Mouse (Mus musculus): Measurements from ENCODE around the gene Cit.

The Cit gene

DNA sequence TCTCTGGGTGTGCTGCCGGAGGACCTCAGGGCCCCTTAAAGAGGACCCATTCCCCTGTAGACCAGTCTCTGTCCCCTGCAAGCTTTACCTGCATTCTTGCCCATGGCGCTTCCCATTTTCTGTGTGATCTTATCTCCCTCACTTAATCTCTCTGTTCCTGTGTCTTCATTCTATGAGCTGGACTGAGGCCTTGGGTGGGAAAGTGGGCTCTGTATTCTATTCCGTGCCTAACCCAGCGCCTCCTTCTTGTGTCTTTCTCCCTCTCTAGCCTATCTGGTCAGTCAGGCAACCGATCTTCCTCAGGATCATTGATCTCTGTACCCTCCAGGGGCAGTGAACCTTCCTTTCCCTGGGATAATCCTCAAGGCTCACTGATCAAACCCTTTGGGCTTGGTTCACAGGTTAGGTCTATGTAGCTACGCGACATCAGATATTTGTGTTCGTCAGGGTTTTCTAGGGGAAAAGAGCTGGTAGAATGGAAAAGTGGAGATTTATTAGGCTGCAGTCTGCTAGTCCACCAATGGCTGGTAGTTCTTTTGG lies 627 bp downstream of the Cit start:
- CTCF ChIA-PET, result interaction anchor here in 1 of 4 experiments (0.6 kb wide), 1 partner anchor 676 kb away, joined by 3 read pairs; no protein-coding TSS in a partner anchor
- POLR2A ChIA-PET, result interaction anchor here in 2 of 4 experiments (0.9 to 1.9 kb wide), 5 partner anchors 8 to 162 kb away, joined by 3 to 7 read pairs (median 3); no protein-coding TSS in a partner anchor

DNA sequence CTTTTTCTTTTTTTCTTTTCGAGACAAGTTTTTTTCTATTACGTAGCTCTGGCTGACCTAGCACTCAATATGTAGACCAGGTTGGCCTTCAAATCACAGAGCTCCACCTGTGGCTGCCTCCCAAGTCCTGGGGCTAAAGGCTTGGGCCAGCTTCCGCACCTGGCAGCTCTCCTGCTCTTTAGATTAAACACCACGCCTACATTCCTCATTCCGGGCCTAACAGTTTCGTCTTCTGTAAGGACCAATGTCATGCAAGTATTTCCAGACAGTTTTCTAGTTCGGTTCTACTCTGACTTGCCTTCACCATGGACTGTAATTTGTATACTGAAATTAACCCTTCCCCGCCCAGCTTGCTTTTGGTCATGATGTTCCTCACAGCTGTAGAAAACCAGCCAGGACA lies 2.1 kb downstream of the Cit start:
- POLR2A ChIA-PET, result interaction anchor here in 2 of 4 experiments (0.5 to 1.2 kb wide), 4 partner anchors 9 to 359 kb away, joined by 3 to 8 read pairs (median 4); no protein-coding TSS in a partner anchor
- CTCF ChIA-PET, result no interaction called here

DNA sequence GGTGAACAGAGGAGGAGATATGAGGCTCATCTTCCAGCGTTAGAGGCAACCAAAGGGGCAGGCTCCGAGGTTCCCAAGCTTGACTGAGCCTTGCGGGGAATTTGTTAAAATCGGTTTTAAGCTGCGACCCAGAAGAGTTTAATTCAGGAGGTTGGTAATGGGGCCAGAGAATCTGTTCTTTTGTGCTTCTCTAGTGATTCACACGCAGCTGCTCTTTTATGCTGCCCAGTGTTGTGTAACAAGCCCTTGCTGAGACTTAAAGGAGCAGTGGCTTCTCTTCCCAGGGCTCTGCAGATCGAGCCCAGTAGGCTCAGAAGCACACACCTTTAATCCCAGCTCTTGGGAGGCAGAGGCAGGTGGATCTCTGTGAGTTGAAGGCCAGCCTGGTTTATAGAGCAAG lies 3.4 kb downstream of the Cit start:
- ChIA-PET CTCF (interaction anchor here in 3 of 4 experiments (0.6 to 0.7 kb wide), 3 partner anchors 11 to 203 kb away, joined by 3 read pairs; no protein-coding TSS in a partner anchor), POLR2A (interaction anchor here in 2 of 4 experiments (0.6 to 1.4 kb wide), 3 partner anchors 10 to 178 kb away, joined by 3 to 5 read pairs (median 3); no protein-coding TSS in a partner anchor)

DNA sequence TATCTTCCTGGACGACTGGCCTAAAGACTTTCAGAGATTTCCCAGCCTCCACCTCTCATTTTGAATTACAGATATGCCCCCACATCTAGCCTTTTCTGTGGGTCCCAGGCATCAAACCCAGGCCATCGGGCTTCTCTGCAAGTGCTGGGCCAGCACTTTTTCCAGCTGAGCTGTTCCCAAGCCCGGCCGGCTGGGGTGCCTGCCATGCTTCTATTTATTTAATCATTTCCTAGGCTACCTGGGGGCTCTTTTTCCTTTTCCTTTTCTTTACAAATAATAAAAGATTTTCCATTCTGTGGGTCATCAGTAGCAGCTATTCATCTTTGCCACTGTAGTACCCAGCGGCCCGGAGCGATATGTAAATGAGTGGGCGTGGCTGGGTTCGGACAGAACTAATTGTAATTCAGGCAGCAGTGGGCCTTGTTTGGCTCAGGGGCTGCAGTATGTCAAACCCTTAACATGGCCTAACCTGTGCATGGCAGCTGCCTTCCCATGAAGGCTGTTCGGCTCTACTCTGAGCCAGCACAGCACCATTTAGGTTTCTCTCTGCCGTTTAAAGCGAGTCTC lies 4.3 kb downstream of the Cit start:
- POLR2A ChIA-PET, result interaction anchor here in 2 of 4 experiments (0.8 to 1.4 kb wide), 3 partner anchors 9 to 25 kb away, joined by 3 read pairs; no protein-coding TSS in a partner anchor
- CTCF ChIA-PET, result no interaction called here

DNA sequence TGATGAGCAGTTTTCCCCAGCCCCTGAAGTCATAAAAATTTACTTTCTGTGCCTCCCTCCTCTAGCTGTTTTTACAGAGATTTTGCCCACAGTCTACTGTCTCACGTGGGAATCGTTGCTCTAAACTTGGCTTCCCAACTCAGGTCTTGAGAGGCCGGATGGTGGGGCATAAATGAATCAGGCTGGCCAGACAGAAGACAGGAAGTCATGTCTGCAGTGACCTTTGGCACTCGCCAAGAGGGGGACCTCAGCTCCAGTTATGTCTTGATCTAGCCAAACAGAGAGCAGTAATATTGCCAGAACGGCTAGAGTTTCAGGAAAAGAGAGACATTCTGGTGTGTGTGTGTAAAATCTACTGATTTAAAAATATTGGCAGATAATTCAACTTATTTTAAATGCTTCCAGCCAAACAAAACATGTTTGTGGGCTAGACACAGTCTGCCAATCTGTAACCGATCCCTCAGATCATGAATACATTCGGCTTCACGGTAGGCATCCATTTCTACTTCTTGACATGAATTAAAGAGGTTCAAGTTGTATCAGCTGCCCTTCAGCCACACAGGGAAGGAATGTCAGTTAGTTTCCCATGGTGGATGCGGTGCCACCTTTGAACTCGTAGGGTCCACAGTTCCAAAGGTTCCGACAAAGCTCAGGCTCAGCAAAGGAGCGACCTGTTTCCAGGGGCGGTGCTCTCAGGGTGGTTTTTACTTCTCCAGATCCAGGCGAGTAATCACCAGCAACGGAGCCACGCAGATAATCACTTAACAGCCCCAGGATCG lies 5.4 kb downstream of the Cit start:
- POLR2A ChIA-PET, result interaction anchor here in 2 of 4 experiments (0.7 to 1.0 kb wide), 3 partner anchors 8 to 557 kb away, joined by 3 to 5 read pairs (median 3); no protein-coding TSS in a partner anchor
- CTCF ChIA-PET, result interaction anchor here in 1 of 4 experiments (0.6 kb wide), 1 partner anchor 17 kb away, joined by 4 read pairs; no protein-coding TSS in a partner anchor

DNA sequence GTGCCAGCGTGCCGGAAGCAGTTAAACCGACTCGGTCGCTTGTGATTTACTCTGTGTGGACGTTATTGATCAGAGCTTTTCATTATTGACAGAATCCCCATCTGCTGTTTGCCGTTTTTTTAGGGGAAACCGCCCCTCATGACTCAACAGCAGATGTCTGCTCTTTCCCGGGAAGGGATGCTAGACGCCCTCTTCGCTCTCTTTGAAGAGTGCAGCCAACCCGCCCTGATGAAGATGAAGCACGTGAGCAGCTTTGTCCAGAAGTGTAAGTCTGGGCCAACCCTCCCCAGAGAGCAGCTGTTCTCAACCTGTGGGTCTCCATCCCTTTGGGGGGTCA lies 5.9 kb downstream of the Cit start:
- ChIA-PET POLR2A (interaction anchor here in 2 of 4 experiments (0.7 to 1.0 kb wide), 3 partner anchors 8 to 556 kb away, joined by 3 to 5 read pairs (median 3); no protein-coding TSS in a partner anchor), CTCF (no interaction called here)

DNA sequence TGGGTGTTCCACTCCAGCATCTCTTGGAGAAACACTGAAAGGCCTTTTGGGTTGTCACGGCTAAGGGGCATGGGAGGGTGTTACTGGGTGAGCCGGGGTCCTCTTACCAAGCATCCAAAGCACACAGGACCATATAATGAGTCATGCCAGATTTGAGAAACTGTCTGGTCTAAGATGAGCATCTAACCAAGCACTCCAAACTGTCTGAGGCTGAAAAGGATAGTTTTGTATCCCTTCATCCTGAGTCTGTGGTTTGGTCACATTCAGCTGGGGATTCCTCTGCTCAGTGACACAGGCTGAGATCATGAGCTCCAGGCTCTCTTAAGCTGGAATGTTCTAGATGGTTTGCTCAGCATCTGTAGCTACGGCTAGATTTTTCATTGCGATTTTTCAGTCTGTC lies 7.4 kb downstream of the Cit start:
- ChIA-PET POLR2A (interaction anchor here in 1 of 4 experiments (0.6 to 1.5 kb wide), 3 partner anchors 11 to 134 kb away, joined by 3 to 5 read pairs (median 5); no protein-coding TSS in a partner anchor), CTCF (interaction anchor here in 1 of 4 experiments (0.7 to 0.8 kb wide), 2 partner anchors 12 to 850 kb away, joined by 3 to 4 read pairs; no protein-coding TSS in a partner anchor)

DNA sequence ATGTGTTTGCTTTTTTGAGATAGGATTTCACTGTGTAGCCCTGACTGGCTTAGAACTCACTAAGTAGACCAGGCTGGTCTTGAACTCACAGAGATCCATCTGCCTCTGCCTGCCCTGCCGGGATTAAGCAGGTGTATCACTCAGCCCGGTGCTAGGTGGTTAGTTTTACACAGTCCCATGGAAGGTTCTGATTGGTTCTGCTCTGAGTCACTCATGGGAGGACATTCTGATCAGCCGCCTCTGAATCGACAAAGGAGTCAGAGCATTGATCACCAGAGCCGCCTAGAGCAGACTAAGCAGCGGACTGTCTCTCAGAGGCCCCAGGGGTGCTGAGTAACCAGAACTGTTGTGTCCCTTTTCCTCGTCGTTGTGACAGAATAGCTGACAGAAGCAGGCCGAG lies 8.6 kb downstream of the Cit start:
- CTCF ChIA-PET, result interaction anchor here in 2 of 4 experiments (0.7 to 0.9 kb wide), 2 partner anchors 12 to 199 kb away, joined by 3 read pairs; no protein-coding TSS in a partner anchor
- POLR2A ChIA-PET, result interaction anchor here in 2 of 4 experiments (0.7 to 2.3 kb wide), 3 partner anchors 8 to 12 kb away, joined by 3 to 9 read pairs (median 7); partner anchors contain the start of gene Cit (in 2 of the 2)

DNA sequence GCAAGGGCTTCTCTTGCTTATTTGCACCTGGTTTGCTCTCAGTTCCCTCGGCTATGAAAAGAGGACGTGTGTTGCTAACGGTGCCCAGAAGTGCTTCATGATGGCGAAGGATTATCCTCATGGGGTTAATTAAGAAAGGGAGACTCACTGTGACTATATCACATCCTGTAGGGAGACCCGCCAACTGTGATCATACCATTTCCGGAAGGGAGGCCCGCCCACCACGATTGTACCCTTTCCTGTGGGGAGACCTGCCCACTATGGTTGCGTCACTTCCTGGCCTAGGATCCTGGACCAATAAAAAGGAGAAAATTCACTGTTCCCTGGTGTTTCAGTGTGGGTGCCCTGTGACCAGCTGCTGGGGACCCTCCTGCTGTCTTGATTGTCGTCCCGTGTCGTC lies 9.3 kb downstream of the Cit start:
- CTCF ChIA-PET, result interaction anchor here in 3 of 4 experiments (0.5 to 0.9 kb wide), 4 partner anchors 33 to 533 kb away, joined by 3 to 12 read pairs (median 4); no protein-coding TSS in a partner anchor
- POLR2A ChIA-PET, result interaction anchor here in 3 of 4 experiments (0.6 to 2.3 kb wide), 11 partner anchors 9 to 357 kb away, joined by 3 to 10 read pairs (median 4); partner anchors contain the start of gene Cit (in 2 of the 3)

DNA sequence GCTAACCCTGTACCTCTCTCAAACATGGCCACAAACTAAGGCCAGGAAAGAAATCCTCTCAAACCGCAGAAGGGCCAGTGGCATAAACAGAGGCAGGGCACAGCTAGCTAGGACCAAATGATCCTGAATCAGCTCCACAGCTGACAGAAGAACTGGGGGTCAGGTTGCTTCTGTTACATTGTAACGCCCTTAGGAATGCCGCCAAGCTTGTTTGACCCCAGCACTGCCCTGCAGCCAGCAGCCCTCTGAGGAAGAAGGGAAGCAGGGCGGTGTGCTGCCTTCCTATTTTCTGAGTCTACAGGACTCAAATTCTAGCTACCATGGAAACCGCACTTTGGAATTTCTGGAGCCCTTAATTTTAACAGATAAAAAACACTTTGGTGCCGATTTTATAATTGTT lies 13.6 kb downstream of the Cit start:
- POLR2A ChIA-PET, result interaction anchor here in 1 of 4 experiments (1.4 to 1.6 kb wide), 2 partner anchors 10 to 17 kb away, joined by 3 to 5 read pairs; no protein-coding TSS in a partner anchor
- CTCF ChIA-PET, result interaction anchor here in 2 of 4 experiments (0.5 to 0.9 kb wide), 2 partner anchors 25 to 78 kb away, joined by 3 read pairs; no protein-coding TSS in a partner anchor

DNA sequence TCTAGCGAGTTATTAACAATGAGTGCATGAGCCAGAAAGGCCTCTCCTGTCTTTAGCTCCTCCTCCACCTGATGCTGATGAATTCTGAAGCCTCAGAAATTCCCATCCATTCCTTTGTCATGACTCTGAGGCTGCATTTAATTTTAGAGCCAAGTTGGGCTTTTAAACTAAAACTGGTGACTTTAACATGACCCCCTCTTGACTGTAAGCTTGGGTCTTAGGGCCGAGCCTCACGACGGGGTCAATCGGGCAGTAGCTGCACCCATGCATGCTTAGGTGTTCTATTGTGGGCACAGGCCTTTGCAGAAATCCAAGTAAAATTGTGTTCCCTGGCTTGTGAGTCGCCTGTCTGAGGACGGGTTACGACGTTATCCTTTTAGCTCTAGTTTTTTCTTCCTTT lies 14.4 kb downstream of the Cit start:
- ChIA-PET CTCF (interaction anchor here in 1 of 4 experiments (0.5 kb wide), 1 partner anchor 12 kb away, joined by 3 read pairs; no protein-coding TSS in a partner anchor), POLR2A (interaction anchor here in 2 of 4 experiments (0.8 to 1.4 kb wide), 4 partner anchors 13 to 18 kb away, joined by 3 to 5 read pairs (median 3); partner anchors contain the start of gene Cit (in 1 of the 2))

DNA sequence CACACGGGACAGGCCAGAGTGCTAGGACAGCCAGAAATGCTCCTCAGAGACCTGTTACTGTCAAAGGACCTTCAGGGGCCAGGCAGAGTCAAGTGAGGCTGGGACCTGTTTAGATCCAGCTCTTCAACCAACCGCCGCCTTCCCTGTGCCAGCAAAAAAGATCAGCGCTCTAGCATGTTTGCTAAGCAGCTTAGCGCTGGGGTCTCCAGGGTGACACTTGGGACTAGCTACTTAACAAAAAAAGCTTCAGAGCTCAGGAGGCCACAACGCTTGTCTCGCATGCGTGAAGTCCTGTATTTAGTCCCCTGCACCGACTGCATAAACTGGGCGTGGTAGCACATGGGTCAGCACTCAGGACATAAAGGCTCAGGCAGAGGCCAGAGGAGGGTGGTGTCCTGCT lies 16.9 kb downstream of the Cit start:
- ChIA-PET POLR2A (interaction anchor here in 1 of 4 experiments (0.6 kb wide), 1 partner anchor 8 kb away, joined by 4 read pairs; no protein-coding TSS in a partner anchor), CTCF (no interaction called here)

DNA sequence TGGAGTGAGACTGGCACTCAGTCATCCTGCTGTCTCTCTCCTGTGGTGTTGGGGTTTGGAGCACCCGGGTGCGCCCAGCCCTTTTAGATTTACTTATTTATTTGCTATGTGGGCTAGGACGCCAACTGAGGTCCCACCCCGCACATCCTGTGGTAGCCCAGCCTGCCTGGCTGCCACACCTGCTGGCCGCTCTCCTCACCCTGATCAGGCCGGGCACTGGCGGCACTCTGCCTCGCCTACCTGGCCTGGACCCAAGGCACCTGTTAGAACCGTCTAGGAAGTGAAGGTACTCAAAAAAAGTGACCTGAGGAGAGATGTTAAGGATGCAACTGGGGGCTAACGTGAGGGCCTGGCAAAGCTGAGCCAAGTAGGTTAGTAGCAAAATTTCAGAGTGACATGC lies 17.4 kb downstream of the Cit start:
- ChIA-PET POLR2A (interaction anchor here in 1 of 4 experiments (0.6 kb wide), 1 partner anchor 7 kb away, joined by 4 read pairs; no protein-coding TSS in a partner anchor), CTCF (no interaction called here)

DNA sequence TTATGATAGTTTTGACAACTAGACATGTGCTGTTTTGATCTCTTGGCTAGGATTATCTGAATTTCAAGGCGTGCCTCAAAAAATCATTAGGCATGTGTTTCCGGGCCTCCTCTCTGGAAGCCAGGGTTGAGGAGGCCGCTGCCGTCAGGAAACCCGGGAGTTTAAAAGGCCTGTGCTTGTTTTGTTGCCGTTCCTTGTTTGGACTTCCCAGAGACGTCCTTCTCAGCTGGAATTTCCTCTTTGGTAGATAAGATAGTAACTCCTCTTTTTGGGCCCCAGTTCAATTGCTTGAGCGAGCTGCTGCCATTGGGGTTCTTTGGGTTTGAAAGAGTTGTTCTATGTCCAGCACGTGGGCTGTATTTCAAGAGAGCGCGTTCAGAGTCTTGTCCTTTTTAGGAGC lies 21.2 kb downstream of the Cit start:
- ChIA-PET CTCF (interaction anchor here in 2 of 4 experiments (0.6 to 1.2 kb wide), 4 partner anchors 113 to 518 kb away, joined by 3 to 4 read pairs (median 3); partner anchors contain the start of gene Tmem233 (in 1 of the 2)), POLR2A (interaction anchor here in 2 of 4 experiments (1.6 to 2.3 kb wide), 2 partner anchors 11 kb away, joined by 5 to 10 read pairs; no protein-coding TSS in a partner anchor)

DNA sequence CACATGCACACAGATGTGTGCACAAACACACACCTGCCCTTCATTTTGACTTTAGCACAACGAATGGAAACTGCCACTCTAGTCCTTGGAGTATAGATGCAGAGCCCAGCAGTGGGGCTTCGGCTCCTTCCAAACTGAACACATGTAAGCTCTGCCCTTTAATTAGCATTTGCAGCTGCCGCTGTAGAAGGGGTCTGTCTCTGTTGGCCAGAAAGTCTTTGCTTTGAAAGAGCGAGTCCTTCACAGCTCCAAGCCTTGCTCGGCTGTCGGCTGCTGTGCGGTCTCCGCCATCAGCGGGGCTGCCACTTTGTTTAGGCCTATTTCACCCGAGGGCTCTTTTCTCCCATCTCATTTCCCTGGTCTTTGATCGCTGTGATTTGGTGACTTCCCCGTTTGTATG lies 23.5 kb downstream of the Cit start:
- POLR2A ChIA-PET, result interaction anchor here in 1 of 4 experiments (0.9 to 1.0 kb wide), 2 partner anchors 13 to 24 kb away, joined by 3 to 4 read pairs; no protein-coding TSS in a partner anchor
- CTCF ChIA-PET, result interaction anchor here in 2 of 4 experiments (0.6 to 1.0 kb wide), 2 partner anchors 9 to 1801 kb away, joined by 3 read pairs; no protein-coding TSS in a partner anchor

DNA sequence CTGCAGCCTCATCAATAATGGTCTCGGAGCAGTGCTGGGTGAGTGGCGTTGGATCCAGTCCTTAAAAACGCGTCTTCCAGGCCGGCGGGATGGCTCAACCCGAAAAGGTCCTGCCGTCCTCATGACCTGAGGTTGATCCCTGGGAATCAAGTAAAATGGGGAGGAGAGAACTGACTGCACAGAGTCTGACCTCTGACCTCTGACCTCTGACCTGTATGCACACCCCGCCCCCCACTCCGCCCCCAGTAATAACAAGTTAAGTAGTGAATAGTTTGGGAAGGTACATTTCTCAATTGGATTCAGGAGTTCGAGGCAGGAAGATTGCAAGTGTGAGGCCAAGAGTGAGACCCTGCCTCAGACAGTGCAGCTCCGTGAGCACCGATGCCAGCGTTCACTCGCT lies 24.1 kb downstream of the Cit start:
- CTCF ChIA-PET, result no interaction called here
- POLR2A ChIA-PET, result interaction anchor here in 2 of 4 experiments (1.0 to 1.2 kb wide), 2 partner anchors 25 to 43 kb away, joined by 4 to 5 read pairs; no protein-coding TSS in a partner anchor

DNA sequence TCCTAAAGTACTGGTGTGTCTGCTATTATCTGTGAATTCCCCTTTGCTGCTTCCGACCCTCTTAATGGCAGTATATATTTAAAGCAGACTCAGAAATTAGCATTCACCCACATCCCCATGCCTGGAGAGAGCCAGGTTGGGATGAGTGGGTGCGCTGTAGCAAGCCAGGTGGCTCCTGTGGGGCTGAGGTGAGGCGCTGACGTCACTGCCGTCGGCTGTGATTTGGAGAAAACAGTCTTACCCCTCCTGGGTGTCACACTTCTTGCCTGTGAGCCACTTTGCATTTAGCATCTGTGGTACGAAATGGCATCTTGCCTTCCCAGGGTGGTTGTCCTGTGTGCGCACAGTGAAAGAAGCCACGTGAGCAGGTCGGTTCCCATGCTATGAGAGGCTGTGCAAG lies 26.1 kb downstream of the Cit start:
- POLR2A ChIA-PET, result no interaction called here

DNA sequence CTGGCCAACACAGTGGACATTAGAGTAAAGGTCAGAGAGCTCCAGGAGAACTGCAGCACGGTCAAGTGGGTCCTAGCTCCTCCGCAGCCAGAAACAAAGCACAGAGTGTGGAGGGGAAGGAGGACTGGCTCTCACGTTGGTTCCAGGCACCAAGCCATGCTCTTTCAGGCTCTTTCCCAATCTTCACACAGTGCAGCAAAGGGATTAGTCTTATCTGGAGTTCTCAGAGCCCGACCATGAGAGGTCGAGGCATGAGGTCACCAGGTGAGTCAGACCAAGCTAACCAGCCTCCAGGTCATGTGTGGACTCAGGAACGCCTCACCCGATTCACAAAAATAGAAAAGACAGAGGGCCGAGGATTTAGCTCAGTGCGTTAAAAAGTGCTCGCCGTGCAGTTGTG lies 27.0 kb downstream of the Cit start:
- ChIA-PET POLR2A (interaction anchor here in 3 of 4 experiments (0.5 to 2.7 kb wide), 4 partner anchors 12 to 37 kb away, joined by 3 to 7 read pairs (median 4); no protein-coding TSS in a partner anchor), CTCF (interaction anchor here in 2 of 4 experiments (0.5 to 0.8 kb wide), 3 partner anchors 25 to 71 kb away, joined by 3 read pairs; no protein-coding TSS in a partner anchor)

More for the DNA sequence above, 26.1 kb downstream of the Cit start:
- CTCF ChIA-PET, result no interaction called here

Data from embryonic stem cell, embryonic (primary cell).